Mouse (Mus musculus) testis, adult 2 months (tissue): ENCODE data around the gene Myh9.

ENCODE experiments used
- CTCF ChIP-seq: fragments of 200-500 bp; IDR thresholded peaks from 2 replicates; pipeline ENCODE4 v1.5.1; 2012; ENCODE audit warnings: low read depth, mild to moderate bottlenecking, inconsistent platforms, low read length, moderate library complexity; ENCODE audit not compliant: control insufficient read depth, insufficient read depth, insufficient replicate concordance
- POLR2A ChIP-seq: fragments of 200-500 bp; IDR thresholded peaks from 2 replicates; pipeline ENCODE4 v1.6.1; 2012; ENCODE audit warnings: low read depth, mild to moderate bottlenecking, inconsistent platforms, low read length, moderate library complexity; ENCODE audit not compliant: control insufficient read depth

- TF ChIP-seq CTCF (no peak), POLR2A (no peak)
Measured at GRCm38 (mm10) chr15:77784039-77784824, 57.7 kb downstream of the Myh9 start.
